Mouse (Mus musculus) erythroblast, embryonic 14.5 days (primary cell): ENCODE results near the gene Pold4. TPM values are rescaled to one million over a fixed set of nuclear protein-coding genes. Genes with fewer than 3 reads are reported as not detected.

Source experiments
- H3K27me3 ChIP-seq: 2 replicates; pipeline ENCODE4 v1.6.1; 2012; ENCODE audit warnings: inconsistent platforms; ENCODE audit not compliant: control insufficient read depth
- H3K36me3 ChIP-seq: 2 replicates; pipeline ENCODE4 v1.6.1; 2012; ENCODE audit warnings: mild to moderate bottlenecking, inconsistent platforms; ENCODE audit not compliant: control insufficient read depth
- H3K4me1 ChIP-seq: 2 replicates; pipeline ENCODE4 v1.6.1; 2012; ENCODE audit warnings: inconsistent platforms; ENCODE audit not compliant: control insufficient read depth
- H3K4me3 ChIP-seq: replicated peaks from 2 replicates; pipeline ENCODE3; 2012; ENCODE audit warnings: moderate library complexity, mild to moderate bottlenecking, inconsistent platforms
- H3K9me3 ChIP-seq: 2 replicates; pipeline ENCODE4 v1.6.1; 2012; ENCODE audit warnings: low read length, inconsistent platforms, mixed read lengths; ENCODE audit not compliant: control insufficient read depth
- GATA1 ChIP-seq: IDR thresholded peaks from 2 replicates; pipeline ENCODE4 v1.6.1; 2012; ENCODE audit warnings: low read length, inconsistent platforms, mixed read lengths
- TAL1 ChIP-seq: IDR thresholded peaks from 3 replicates; pipeline ENCODE4 v1.6.1; 2012; ENCODE audit warnings: low read length, inconsistent platforms, mixed read lengths
- polyA plus RNA-seq: library from polyadenylated mRNA; stranded (reverse); fragments of >175 nt; gene quantifications from 2 replicates; pipeline ENCODE4 v1.2.3, GENCODE M21; 2012

The Pold4 gene
- polyA plus RNA-seq, 1 experiment = 0.49 TPM

DNA sequence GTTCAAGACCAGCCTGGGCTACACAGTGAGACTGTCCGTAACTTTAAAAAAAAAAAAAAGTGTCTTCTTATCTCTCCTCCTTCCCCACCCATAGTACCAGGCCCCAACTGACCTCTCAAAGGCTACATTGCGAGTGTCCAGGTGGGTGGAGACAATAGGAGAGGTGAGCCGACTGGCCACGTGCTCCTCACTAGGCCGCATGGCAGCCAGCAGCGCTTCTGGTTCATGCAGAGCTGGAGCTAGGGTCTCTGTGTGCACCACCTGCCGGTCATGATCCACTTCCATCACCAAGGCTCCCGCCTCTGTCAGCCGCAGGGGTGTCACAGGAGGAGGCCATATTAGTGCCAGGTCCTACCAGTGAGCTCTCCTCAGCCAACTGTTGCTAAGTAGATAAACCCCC, 48.7 kb downstream of the Pold4 start:
- Histone ChIP-seq H3K27me3 (peaks cover 17% of the 10 kb centered on the region), H3K4me3 (no peak overlapping the region), H3K4me1 (peaks cover 15% of the 10 kb centered on the region), H3K9me3 (peaks cover 10% of the 10 kb centered on the region), H3K36me3 (peaks cover 4% of the 10 kb centered on the region)
- no peak for TF ChIP-seq TAL1
- no peak for TF ChIP-seq GATA1

DNA sequence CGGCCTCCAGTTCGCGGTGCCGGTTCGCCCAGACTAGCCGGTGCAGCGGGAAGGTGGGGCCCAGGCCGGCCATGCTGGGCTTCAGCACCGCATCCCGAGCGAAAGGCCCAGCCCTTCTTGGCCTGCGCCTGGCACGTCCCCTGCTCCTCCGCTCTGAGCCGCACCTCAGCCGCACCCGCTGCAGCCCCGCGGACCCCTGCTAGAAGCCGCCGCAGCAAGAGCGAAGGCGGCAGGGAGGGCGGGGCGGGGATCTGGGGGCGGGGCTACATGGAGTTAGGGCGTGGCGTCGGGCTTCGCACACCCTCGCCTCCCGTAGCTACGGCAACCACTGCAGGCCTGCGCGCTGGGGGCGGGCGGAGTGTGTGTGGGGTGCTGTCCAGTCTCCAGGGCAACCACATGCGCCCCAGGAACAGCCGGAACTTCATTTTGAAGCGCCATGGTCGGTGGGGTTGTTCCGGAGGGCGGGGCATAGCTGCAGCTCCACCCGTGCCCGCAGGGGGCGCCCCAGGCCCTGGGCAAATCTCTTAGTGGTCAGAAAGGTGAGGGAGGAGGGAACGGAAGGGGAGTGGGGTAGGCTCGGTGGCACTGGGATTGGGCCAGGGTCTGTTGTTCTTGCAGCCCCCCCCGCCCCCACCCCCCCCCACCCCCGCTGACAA, 51.3 kb downstream of the Pold4 start, which contains the start of gene Ankrd13d:
Gene Ankrd13d, minus strand, starts transcription at position 240 of the 656 bp plus-strand sequence.
- peaks cover 3% of the 10 kb centered on the region for H3K9me3 ChIP-seq
- peak within 1 kb of the TSS; percentile 65 for H3K4me3 ChIP-seq
- H3K27me3 ChIP-seq = peaks cover 13% of the 10 kb centered on the region
- peaks cover 30% of the 10 kb centered on the region for H3K36me3 ChIP-seq
- peaks cover 15% of the 10 kb centered on the region for H3K4me1 ChIP-seq
- TF ChIP-seq TAL1 (no peak), GATA1 (no peak)

Other genes with a start within 250 kb of the Pold4 start
- gene Acy3, start 245.3 kb upstream of the Pold4 start, polyA plus RNA-seq = 0.10 TPM in 1 of 2 replicates, not detected in the other
- gene Tbx10, start 239.1 kb upstream of the Pold4 start, polyA plus RNA-seq = not detected in 2 replicates
- 0.45 and 0.73 TPM in 2 replicates for gene Nudt8, start 231.3 kb upstream of the Pold4 start, polyA plus RNA-seq
- gene Gm49405, start 231.3 kb upstream of the Pold4 start, polyA plus RNA-seq = 0.05 TPM in 2 replicates
- 0.06 and 0.07 TPM in 2 replicates for gene Doc2g, start 228.6 kb upstream of the Pold4 start, polyA plus RNA-seq
- 47.7 and 49.2 TPM in 2 replicates for gene Ndufv1, start 219.1 kb upstream of the Pold4 start, polyA plus RNA-seq
- gene Gstp1, start 193.9 kb upstream of the Pold4 start, polyA plus RNA-seq = 14.9 and 28.9 TPM in 2 replicates
- gene Gstp2, start 185.9 kb upstream of the Pold4 start, polyA plus RNA-seq = not detected in 2 replicates
- 1.3 TPM in 2 replicates for gene Gstp3, start 172.3 kb upstream of the Pold4 start, polyA plus RNA-seq
- gene Cabp2, start 150.3 kb upstream of the Pold4 start, polyA plus RNA-seq = not detected in 2 replicates
- gene Cdk2ap2, start 134.7 kb upstream of the Pold4 start, polyA plus RNA-seq = 11.2 and 12.1 TPM in 2 replicates
- 0.66 and 0.94 TPM in 2 replicates for gene Pitpnm1, start 131.9 kb upstream of the Pold4 start, polyA plus RNA-seq
- gene Aip, start 106.0 kb upstream of the Pold4 start, polyA plus RNA-seq = 23.9 and 25.1 TPM in 2 replicates
- 0.01 TPM in 1 of 2 replicates, not detected in the other for gene Gpr152, start 92.1 kb upstream of the Pold4 start, polyA plus RNA-seq
- 0.05 TPM in 2 replicates for gene Cabp4, start 87.9 kb upstream of the Pold4 start, polyA plus RNA-seq
- gene Coro1b, start 83.3 kb upstream of the Pold4 start, polyA plus RNA-seq = 6.2 and 7.5 TPM in 2 replicates
- 5.6 and 7.7 TPM in 2 replicates for gene Ptprcap, start 78.3 kb upstream of the Pold4 start, polyA plus RNA-seq
- gene Rps6kb2, start 68.5 kb upstream of the Pold4 start, polyA plus RNA-seq = 24.5 and 32.5 TPM in 2 replicates
- not detected in 2 replicates for gene Carns1, start 56.4 kb upstream of the Pold4 start, polyA plus RNA-seq
- 0.18 and 0.22 TPM in 2 replicates for gene Tbc1d10c, start 40.6 kb upstream of the Pold4 start, polyA plus RNA-seq
- 42.7 and 52.0 TPM in 2 replicates for gene Ppp1ca, start 39.8 kb upstream of the Pold4 start, polyA plus RNA-seq
- gene Rad9a, start 30.2 kb upstream of the Pold4 start, polyA plus RNA-seq = 2.6 and 3.9 TPM in 2 replicates
- not detected in 2 replicates for gene Clcf1, start 17.7 kb upstream of the Pold4 start, polyA plus RNA-seq
- gene AC109138.7, start 17.5 kb upstream of the Pold4 start, polyA plus RNA-seq = 0.22 TPM in 1 of 2 replicates, not detected in the other
- gene Ssh3, start 37.3 kb downstream of the Pold4 start, polyA plus RNA-seq = 0.19 and 0.24 TPM in 2 replicates
- gene Ankrd13d, start 51.2 kb downstream of the Pold4 start, polyA plus RNA-seq = 0.22 and 0.38 TPM in 2 replicates
- gene Grk2, start 74.3 kb downstream of the Pold4 start, polyA plus RNA-seq = 20.9 and 22.2 TPM in 2 replicates
- gene Kdm2a, start 166.4 kb downstream of the Pold4 start, polyA plus RNA-seq = 1.3 and 2.7 TPM in 2 replicates
- not detected in 2 replicates for gene Rhod, start 207.5 kb downstream of the Pold4 start, polyA plus RNA-seq
- gene Syt12, start 245.5 kb downstream of the Pold4 start, polyA plus RNA-seq = not detected in 2 replicates